Mouse (Mus musculus): ENCODE data around the gene Sult2b1. TPM values are rescaled to one million over a fixed set of nuclear protein-coding genes. Genes with fewer than 3 reads are reported as not detected.

Sult2b1 gene
- total and polyA plus RNA-seq, 2 experiments from 2014 or later, result 0.23 TPM; not detected in 1

DNA sequence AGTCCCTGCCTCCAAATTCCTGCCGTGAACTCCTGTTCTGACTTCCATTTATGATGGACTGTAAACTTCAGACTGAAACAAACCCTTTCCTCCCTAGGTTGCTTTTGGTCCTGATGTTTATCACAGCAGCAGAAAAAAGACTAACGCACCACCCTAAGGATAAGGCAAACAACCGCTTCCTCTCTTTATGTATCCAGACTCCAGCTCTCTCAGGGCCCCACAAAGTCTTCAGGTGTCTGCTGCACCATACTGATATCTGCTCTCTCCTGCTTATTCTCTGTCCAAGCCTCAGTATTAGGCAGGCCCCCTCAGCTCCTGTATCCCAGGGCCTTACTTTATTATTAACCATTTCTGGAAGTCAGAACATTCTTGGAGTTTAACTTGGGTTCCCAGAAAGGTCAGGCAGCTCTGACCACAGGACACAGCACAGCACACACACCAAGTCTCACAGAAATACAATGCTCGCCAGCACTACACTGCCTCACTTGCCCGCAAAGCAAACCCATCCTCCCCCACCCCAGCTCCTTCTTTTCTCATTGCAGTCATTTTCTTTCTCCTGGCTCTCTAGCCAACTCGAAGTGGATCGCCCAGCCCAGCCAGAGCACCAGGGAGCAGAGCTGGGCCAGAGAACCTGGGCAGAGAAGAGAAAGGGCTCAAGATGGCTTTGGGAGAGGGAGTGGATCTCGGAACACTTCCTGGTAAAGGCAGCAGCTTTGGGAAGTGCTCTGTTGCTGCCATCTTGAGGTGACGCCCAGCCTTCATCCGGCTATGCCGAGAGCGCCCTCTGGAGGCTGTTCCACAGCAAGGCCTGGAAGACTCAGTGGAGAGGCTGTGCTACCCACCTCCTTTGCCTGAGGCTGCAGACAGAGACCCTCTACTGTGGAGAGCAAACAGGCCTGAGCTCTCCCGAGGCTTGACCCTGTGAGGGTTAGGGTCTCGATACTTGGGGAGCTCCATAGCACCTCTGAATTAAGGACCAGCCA lies 102.0 kb downstream of the Sult2b1 start:
- no peaks in the 10 kb centered on the region for H3K9me3 ChIP-seq (replicated peaks; ENCODE audit: control insufficient read depth, low read length)
- 32% methylated on average over 14 of the region's 14 CpGs for WGBS
- H3K4me2 ChIP-seq (ENCODE audit: low read depth, low read length), result 0 out of 2 replicates have a peak overlapping the region, but pooled peaks have one; percentile 12
- peaks cover 26% of the 10 kb centered on the region for H3K4me1 ChIP-seq (ENCODE audit: control insufficient read depth, insufficient read depth)
- no peak overlapping the region for H3K4me3 ChIP-seq (ENCODE audit: low read depth, low read length)
- H3K9ac ChIP-seq (replicated peaks; ENCODE audit: low read depth, low read length), result no peak overlapping the region
- DNase-seq (ENCODE audit: low spot score) (peak; percentile 86), ATAC-seq (ENCODE audit: insufficient read depth, low read depth) (peak; percentile 48)
- H3K36me3 ChIP-seq (replicated peaks; ENCODE audit: control insufficient read depth, insufficient read depth, low read length), result no peaks in the 10 kb centered on the region
- H3K27ac ChIP-seq (ENCODE audit: low read depth), result peak overlapping the region; percentile 89
- H3K27me3 ChIP-seq (ENCODE audit: control insufficient read depth, insufficient read depth, low read length), result no peaks in the 10 kb centered on the region
- TF ChIP-seq EP300 (IDR thresholded peaks at IDR 0.05; ENCODE audit: low read depth) (no peak), CTCF (IDR thresholded peaks at IDR 0.05; ENCODE audit: low read depth) (peak; percentile 99)

GRCm38 (mm10) chr7:45681046-45681736 lies 103.3 kb downstream of the Sult2b1 start:
- no peak overlapping the region; the same call in 1 of the 2 replicates for H3K9ac ChIP-seq (replicated peaks; ENCODE audit: low read depth, low read length)
- no peak for TF ChIP-seq CTCF (IDR thresholded peaks at IDR 0.05; ENCODE audit: low read depth)
- peak; percentile 44; the same call in 1 of the 2 replicates for TF ChIP-seq EP300 (IDR thresholded peaks at IDR 0.05; ENCODE audit: low read depth)
- no peaks in the 10 kb centered on the region for H3K36me3 ChIP-seq (replicated peaks; ENCODE audit: control insufficient read depth, insufficient read depth, low read length)
- peak; percentile 87 for DNase-seq (ENCODE audit: low spot score)
- ATAC-seq (ENCODE audit: insufficient read depth, low read depth), result peak; percentile 70
- no peak overlapping the region for H3K4me2 ChIP-seq (ENCODE audit: low read depth, low read length)
- peaks cover 26% of the 10 kb centered on the region for H3K4me1 ChIP-seq (ENCODE audit: control insufficient read depth, insufficient read depth)
- 39% methylated on average over 8 of the region's 8 CpGs for WGBS
- H3K4me3 ChIP-seq (ENCODE audit: low read depth, low read length), result no peak overlapping the region
- H3K27me3 ChIP-seq (ENCODE audit: control insufficient read depth, insufficient read depth, low read length), result no peaks in the 10 kb centered on the region
- H3K9me3 ChIP-seq (replicated peaks; ENCODE audit: control insufficient read depth, low read length), result no peaks in the 10 kb centered on the region
- peak overlapping the region; percentile 89 for H3K27ac ChIP-seq (ENCODE audit: low read depth)

Other genes with a start within 250 kb of the Sult2b1 start
- gene Hsd17b14, start 229.8 kb downstream of the Sult2b1 start, total RNA-seq (2014; rRNA removed; ENCODE audit: low replicate concordance), result not detected in 2 replicates
- gene Hsd17b14, start 229.8 kb downstream of the Sult2b1 start, polyA plus RNA-seq (2015; fragmentation: Nextera tagmentation; extraction: Ambion mirVana), result 0.11 and 0.34 TPM in 2 replicates
- gene Bcat2, start 214.5 kb downstream of the Sult2b1 start, total RNA-seq (2014; rRNA removed; ENCODE audit: low replicate concordance), result 70.6 and 97.2 TPM in 2 replicates
- 73.7 and 74.8 TPM in 2 replicates for gene Bcat2, start 214.5 kb downstream of the Sult2b1 start, polyA plus RNA-seq (2015; fragmentation: Nextera tagmentation; extraction: Ambion mirVana)
- gene Fgf21, start 169.2 kb downstream of the Sult2b1 start, total RNA-seq (2014; rRNA removed; ENCODE audit: low replicate concordance), result not detected in 2 replicates
- gene Fgf21, start 169.2 kb downstream of the Sult2b1 start, polyA plus RNA-seq (2015; fragmentation: Nextera tagmentation; extraction: Ambion mirVana), result 0.12 TPM in 1 of 2 replicates, not detected in the other
- not detected in 2 replicates for gene Fut1, start 167.4 kb downstream of the Sult2b1 start, total RNA-seq (2014; rRNA removed; ENCODE audit: low replicate concordance)
- gene Fut1, start 167.4 kb downstream of the Sult2b1 start, polyA plus RNA-seq (2015; fragmentation: Nextera tagmentation; extraction: Ambion mirVana), result not detected in 2 replicates
- gene Izumo1, start 162.9 kb downstream of the Sult2b1 start, total RNA-seq (2014; rRNA removed; ENCODE audit: low replicate concordance), result 0.53 TPM in 1 of 2 replicates, not detected in the other
- 0.11 and 0.23 TPM in 2 replicates for gene Izumo1, start 162.9 kb downstream of the Sult2b1 start, polyA plus RNA-seq (2015; fragmentation: Nextera tagmentation; extraction: Ambion mirVana)
- gene Rasip1, start 157.2 kb downstream of the Sult2b1 start, total RNA-seq (2014; rRNA removed; ENCODE audit: low replicate concordance), result 68.8 and 77.6 TPM in 2 replicates
- gene Rasip1, start 157.2 kb downstream of the Sult2b1 start, polyA plus RNA-seq (2015; fragmentation: Nextera tagmentation; extraction: Ambion mirVana), result 13.7 and 14.3 TPM in 2 replicates
- gene Mamstr, start 144.7 kb downstream of the Sult2b1 start, total RNA-seq (2014; rRNA removed; ENCODE audit: low replicate concordance), result 5.6 and 6.5 TPM in 2 replicates
- gene Mamstr, start 144.7 kb downstream of the Sult2b1 start, polyA plus RNA-seq (2015; fragmentation: Nextera tagmentation; extraction: Ambion mirVana), result 7.2 and 7.7 TPM in 2 replicates
- gene Fut2, start 118.3 kb downstream of the Sult2b1 start, total RNA-seq (2014; rRNA removed; ENCODE audit: low replicate concordance), result not detected in 2 replicates
- gene Fut2, start 118.3 kb downstream of the Sult2b1 start, polyA plus RNA-seq (2015; fragmentation: Nextera tagmentation; extraction: Ambion mirVana), result 1.5 and 1.7 TPM in 2 replicates
- gene Ntn5, start 100.6 kb downstream of the Sult2b1 start, total RNA-seq (2014; rRNA removed; ENCODE audit: low replicate concordance), result not detected in 2 replicates
- gene Ntn5, start 100.6 kb downstream of the Sult2b1 start, polyA plus RNA-seq (2015; fragmentation: Nextera tagmentation; extraction: Ambion mirVana), result 0.11 TPM in 1 of 2 replicates, not detected in the other
- 0.62 and 1.3 TPM in 2 replicates for gene Sec1, start 90.3 kb downstream of the Sult2b1 start, total RNA-seq (2014; rRNA removed; ENCODE audit: low replicate concordance)
- gene Sec1, start 90.3 kb downstream of the Sult2b1 start, polyA plus RNA-seq (2015; fragmentation: Nextera tagmentation; extraction: Ambion mirVana), result 0.16 and 0.33 TPM in 2 replicates
- gene Car11, start 84.8 kb downstream of the Sult2b1 start, total RNA-seq (2014; rRNA removed; ENCODE audit: low replicate concordance), result 1.6 and 3.0 TPM in 2 replicates
- 2.5 and 2.8 TPM in 2 replicates for gene Car11, start 84.8 kb downstream of the Sult2b1 start, polyA plus RNA-seq (2015; fragmentation: Nextera tagmentation; extraction: Ambion mirVana)
- 29.3 and 37.4 TPM in 2 replicates for gene Dbp, start 79.6 kb downstream of the Sult2b1 start, total RNA-seq (2014; rRNA removed; ENCODE audit: low replicate concordance)
- 21.9 and 24.9 TPM in 2 replicates for gene Dbp, start 79.6 kb downstream of the Sult2b1 start, polyA plus RNA-seq (2015; fragmentation: Nextera tagmentation; extraction: Ambion mirVana)
- gene Rpl18, start 69.2 kb downstream of the Sult2b1 start, total RNA-seq (2014; rRNA removed; ENCODE audit: low replicate concordance), result 1,259 and 1,310 TPM in 2 replicates
- 479 and 486 TPM in 2 replicates for gene Rpl18, start 69.2 kb downstream of the Sult2b1 start, polyA plus RNA-seq (2015; fragmentation: Nextera tagmentation; extraction: Ambion mirVana)
- gene Sphk2, start 66.7 kb downstream of the Sult2b1 start, total RNA-seq (2014; rRNA removed; ENCODE audit: low replicate concordance), result 19.5 and 23.3 TPM in 2 replicates
- gene Sphk2, start 66.7 kb downstream of the Sult2b1 start, polyA plus RNA-seq (2015; fragmentation: Nextera tagmentation; extraction: Ambion mirVana), result 11.1 and 11.4 TPM in 2 replicates
- not detected in 2 replicates for gene Fam83e, start 63.5 kb downstream of the Sult2b1 start, total RNA-seq (2014; rRNA removed; ENCODE audit: low replicate concordance)
- gene Fam83e, start 63.5 kb downstream of the Sult2b1 start, polyA plus RNA-seq (2015; fragmentation: Nextera tagmentation; extraction: Ambion mirVana), result 0.07 and 0.26 TPM in 2 replicates
- gene Spaca4, start 58.9 kb downstream of the Sult2b1 start, total RNA-seq (2014; rRNA removed; ENCODE audit: low replicate concordance), result not detected in 2 replicates
- gene Spaca4, start 58.9 kb downstream of the Sult2b1 start, polyA plus RNA-seq (2015; fragmentation: Nextera tagmentation; extraction: Ambion mirVana), result not detected in 2 replicates
- 0.31 TPM in 1 of 2 replicates, not detected in the other for gene Lmtk3, start 931 bp downstream of the Sult2b1 start, total RNA-seq (2014; rRNA removed; ENCODE audit: low replicate concordance)
- gene Lmtk3, start 931 bp downstream of the Sult2b1 start, polyA plus RNA-seq (2015; fragmentation: Nextera tagmentation; extraction: Ambion mirVana), result not detected in 2 replicates
- gene Cyth2, start 29.9 kb upstream of the Sult2b1 start, total RNA-seq (2014; rRNA removed; ENCODE audit: low replicate concordance), result 99.9 and 102 TPM in 2 replicates
- 86.5 and 90.0 TPM in 2 replicates for gene Cyth2, start 29.9 kb upstream of the Sult2b1 start, polyA plus RNA-seq (2015; fragmentation: Nextera tagmentation; extraction: Ambion mirVana)
- gene Kcnj14, start 40.1 kb upstream of the Sult2b1 start, total RNA-seq (2014; rRNA removed; ENCODE audit: low replicate concordance), result 0.35 TPM in 1 of 2 replicates, not detected in the other
- gene Kcnj14, start 40.1 kb upstream of the Sult2b1 start, polyA plus RNA-seq (2015; fragmentation: Nextera tagmentation; extraction: Ambion mirVana), result 0.26 and 0.29 TPM in 2 replicates
- gene Grwd1, start 46.3 kb upstream of the Sult2b1 start, total RNA-seq (2014; rRNA removed; ENCODE audit: low replicate concordance), result 26.7 and 28.8 TPM in 2 replicates
- gene Grwd1, start 46.3 kb upstream of the Sult2b1 start, polyA plus RNA-seq (2015; fragmentation: Nextera tagmentation; extraction: Ambion mirVana), result 19.3 and 22.7 TPM in 2 replicates
- gene Kdelr1, start 88.1 kb upstream of the Sult2b1 start, total RNA-seq (2014; rRNA removed; ENCODE audit: low replicate concordance), result 279 and 304 TPM in 2 replicates
- 58.5 and 62.4 TPM in 2 replicates for gene Kdelr1, start 88.1 kb upstream of the Sult2b1 start, polyA plus RNA-seq (2015; fragmentation: Nextera tagmentation; extraction: Ambion mirVana)
- 1.0 and 3.1 TPM in 2 replicates for gene Grin2d, start 93.7 kb upstream of the Sult2b1 start, total RNA-seq (2014; rRNA removed; ENCODE audit: low replicate concordance)
- 0.12 and 0.16 TPM in 2 replicates for gene Grin2d, start 93.7 kb upstream of the Sult2b1 start, polyA plus RNA-seq (2015; fragmentation: Nextera tagmentation; extraction: Ambion mirVana)
- 0.27 TPM in 1 of 2 replicates, not detected in the other for gene Syngr4, start 112.0 kb upstream of the Sult2b1 start, total RNA-seq (2014; rRNA removed; ENCODE audit: low replicate concordance)
- 0.58 and 0.71 TPM in 2 replicates for gene Syngr4, start 112.0 kb upstream of the Sult2b1 start, polyA plus RNA-seq (2015; fragmentation: Nextera tagmentation; extraction: Ambion mirVana)
- gene Tmem143, start 112.3 kb upstream of the Sult2b1 start, total RNA-seq (2014; rRNA removed; ENCODE audit: low replicate concordance), result 94.0 and 124 TPM in 2 replicates
- gene Tmem143, start 112.3 kb upstream of the Sult2b1 start, polyA plus RNA-seq (2015; fragmentation: Nextera tagmentation; extraction: Ambion mirVana), result 11.7 and 12.0 TPM in 2 replicates
- gene Emp3, start 136.7 kb upstream of the Sult2b1 start, total RNA-seq (2014; rRNA removed; ENCODE audit: low replicate concordance), result 43.4 and 46.1 TPM in 2 replicates
- gene Emp3, start 136.7 kb upstream of the Sult2b1 start, polyA plus RNA-seq (2015; fragmentation: Nextera tagmentation; extraction: Ambion mirVana), result 73.0 and 75.6 TPM in 2 replicates
- gene Ccdc114, start 139.4 kb upstream of the Sult2b1 start, total RNA-seq (2014; rRNA removed; ENCODE audit: low replicate concordance), result 1.2 and 1.7 TPM in 2 replicates
- gene Ccdc114, start 139.4 kb upstream of the Sult2b1 start, polyA plus RNA-seq (2015; fragmentation: Nextera tagmentation; extraction: Ambion mirVana), result 2.2 and 2.9 TPM in 2 replicates
- not detected in 2 replicates for gene Abcc6, start 245.6 kb upstream of the Sult2b1 start, total RNA-seq (2014; rRNA removed; ENCODE audit: low replicate concordance)
- not detected in 2 replicates for gene Abcc6, start 245.6 kb upstream of the Sult2b1 start, polyA plus RNA-seq (2015; fragmentation: Nextera tagmentation; extraction: Ambion mirVana)
- 35.7 and 42.3 TPM in 2 replicates for gene Nomo1, start 249.0 kb upstream of the Sult2b1 start, total RNA-seq (2014; rRNA removed; ENCODE audit: low replicate concordance)
- 20.9 and 23.6 TPM in 2 replicates for gene Nomo1, start 249.0 kb upstream of the Sult2b1 start, polyA plus RNA-seq (2015; fragmentation: Nextera tagmentation; extraction: Ambion mirVana)

All from heart, postnatal 0 days (tissue).